Mouse (Mus musculus) midbrain, postnatal 0 days (tissue): ENCODE data around the gene Apoc4. TPM values are rescaled to one million over a fixed set of nuclear protein-coding genes. Genes with fewer than 3 reads are reported as not detected.

ENCODE experiments used
- ATAC-seq: fragments of 200-750 bp; cut with Nextera tagmentation; 2 replicates; pipeline ENCODE4 v1.8.0; 2017; ENCODE audit warnings: moderate number of reproducible peaks, mild to moderate bottlenecking, moderate TSS enrichment, moderate library complexity; ENCODE audit not compliant: low FRiP score
- DNase-seq: peaks from one replicate; pipeline ENCODE4 v3.0.0-alpha.2; 2015; ENCODE audit warnings: low spot score
- H3K27ac ChIP-seq: fragments of 300-500 bp; sonication (generic); 2 replicates; pipeline ENCODE4 v1.5.1; 2014; ENCODE audit warnings: low read depth, mild to moderate bottlenecking, low read length, mixed read lengths
- H3K27me3 ChIP-seq: fragments of 300-500 bp; sonication (generic); 2 replicates; pipeline ENCODE4 v1.6.1; 2014; ENCODE audit warnings: low read length, control low read depth, mixed read lengths; ENCODE audit not compliant: insufficient read depth
- H3K36me3 ChIP-seq: fragments of 300-500 bp; sonication (generic); 2 replicates; pipeline ENCODE4 v1.6.1; 2014; ENCODE audit warnings: low read length, control low read depth, mixed read lengths; ENCODE audit not compliant: insufficient read depth
- H3K4me1 ChIP-seq: fragments of 300-500 bp; sonication (generic); 2 replicates; pipeline ENCODE4 v1.6.1; 2014; ENCODE audit warnings: mild to moderate bottlenecking, control low read depth, antibody characterized with exemption, low read length, mixed read lengths; ENCODE audit not compliant: insufficient read depth
- H3K4me2 ChIP-seq: fragments of 300-500 bp; sonication (generic); 2 replicates; pipeline ENCODE4 v1.6.1; 2014; ENCODE audit warnings: low read depth, mild to moderate bottlenecking, low read length, mixed read lengths; ENCODE audit not compliant: poor library complexity, severe bottlenecking
- H3K4me3 ChIP-seq: fragments of 300-500 bp; sonication (generic); 2 replicates; pipeline ENCODE4 v1.5.1; 2014; ENCODE audit warnings: low read depth, mild to moderate bottlenecking, low read length, moderate library complexity
- H3K9ac ChIP-seq: fragments of 300-500 bp; sonication (generic); replicated peaks from 2 replicates; pipeline ENCODE4 v1.6.1; 2014; ENCODE audit warnings: mild to moderate bottlenecking, low read length, moderate library complexity, mixed read lengths; ENCODE audit not compliant: poor library complexity, severe bottlenecking
- H3K9me3 ChIP-seq: fragments of 300-500 bp; sonication (generic); 2 replicates; pipeline ENCODE4 v1.6.1; 2016; ENCODE audit warnings: low read length, control low read depth
- CTCF ChIP-seq: IDR thresholded peaks from 2 replicates; pipeline ENCODE4 v1.5.1; 2016; ENCODE audit warnings: antibody characterized with exemption, mild to moderate bottlenecking
- WGBS: fragments of 180-500 bp; shearing (Covaris S2); extraction: QIAGEN DNeasy Blood & Tissue Kit; methylation state at CpG from one replicate; pipeline ENCODE4 v1.1.7; 2014; 5-methylcytosine and 5-hydroxymethylcytosine counted together
- polyA plus RNA-seq: library from polyadenylated mRNA; unstranded; fragments of >200 nt; fragmentation: Nextera tagmentation; extraction: Ambion mirVana; gene quantifications from 2 replicates; pipeline ENCODE4 v1.2.1, GENCODE M21; 2015
- total RNA-seq: library from RNA; depleted of rRNA; stranded (reverse); fragments of >200 nt; gene quantifications from 2 replicates; pipeline ENCODE4 v1.2.3, GENCODE M21; 2014; rRNA removed

The Apoc4 gene
- total RNA-seq, result not detected in 2 replicates
- polyA plus RNA-seq, result not detected in 2 replicates

- no peak within 1 kb of the TSS for H3K4me3 ChIP-seq
- DNase-seq (no peak), ATAC-seq (no peak)
- WGBS, result 56% methylated on average over 8 of the region's 8 CpGs
- TF ChIP-seq CTCF, result no peak
- H3K27me3 ChIP-seq, result no peaks in the 10 kb centered on the region
- no peaks in the 10 kb centered on the region for H3K4me1 ChIP-seq
- H3K36me3 ChIP-seq, result no peaks in the 10 kb centered on the region
- no peaks in the 10 kb centered on the region for H3K9me3 ChIP-seq
- H3K4me2 ChIP-seq, result no peak within 1 kb of the TSS
- H3K27ac ChIP-seq, result no peak within 1 kb of the TSS
- no peak within 1 kb of the TSS for H3K9ac ChIP-seq
Measured at GRCm38 (mm10) chr7:19681202-19681694, at the start of gene Apoc4, which contains the start of gene Gm44805. TSS of gene Apoc4 (minus strand) at chr7:19681479. TSS of gene Gm44805 (minus strand) at chr7:19681423.

- Histone ChIP-seq H3K4me2 (no peak overlapping the region), H3K4me3 (no peak overlapping the region), H3K9me3 (no peaks in the 10 kb centered on the region), H3K4me1 (no peaks in the 10 kb centered on the region), H3K9ac (no peak overlapping the region), H3K27me3 (no peaks in the 10 kb centered on the region), H3K36me3 (peaks cover 61% of the 10 kb centered on the region), H3K27ac (no peak overlapping the region)
- 98% methylated on average over 4 of the region's 4 CpGs for WGBS
- ATAC-seq (no peak), DNase-seq (no peak)
- no peak for TF ChIP-seq CTCF
Measured at GRCm38 (mm10) chr7:19726541-19726940, 45.3 kb upstream of the Apoc4 start.

- peaks cover 38% of the 10 kb centered on the region for H3K36me3 ChIP-seq
- H3K27ac ChIP-seq, result no peak overlapping the region
- no peak for TF ChIP-seq CTCF
- no peak overlapping the region for H3K9ac ChIP-seq
- no peak for ATAC-seq
- no peaks in the 10 kb centered on the region for H3K4me1 ChIP-seq
- H3K4me2 ChIP-seq, result no peak overlapping the region
- 95% methylated on average over 12 of the region's 12 CpGs for WGBS
- H3K27me3 ChIP-seq, result no peaks in the 10 kb centered on the region
- no peak for DNase-seq
- H3K4me3 ChIP-seq, result no peak overlapping the region
- 0 out of 2 replicates have a peak, but pooled peaks cover 3% of the 10 kb centered on the region for H3K9me3 ChIP-seq
Measured at GRCm38 (mm10) chr7:19724167-19724566, 42.9 kb upstream of the Apoc4 start.

GRCm38 (mm10) chr7:19722754-19723195, 41.5 kb upstream of the Apoc4 start:
- Histone ChIP-seq H3K9me3 (0 out of 2 replicates have a peak, but pooled peaks cover 3% of the 10 kb centered on the region), H3K4me3 (no peak overlapping the region), H3K36me3 (peaks cover 29% of the 10 kb centered on the region), H3K9ac (no peak overlapping the region), H3K27ac (no peak overlapping the region), H3K27me3 (no peaks in the 10 kb centered on the region), H3K4me2 (no peak overlapping the region), H3K4me1 (no peaks in the 10 kb centered on the region)
- WGBS, result 86% methylated on average over 6 of the region's 6 CpGs
- DNase-seq (no peak), ATAC-seq (no peak)
- TF ChIP-seq CTCF, result no peak

- WGBS, result 96% methylated on average over 4 of the region's 4 CpGs
- Histone ChIP-seq H3K4me1 (no peaks in the 10 kb centered on the region; the same call in 1 of the 2 replicates), H3K36me3 (peaks cover 6% of the 10 kb centered on the region), H3K9ac (no peak overlapping the region), H3K27me3 (no peaks in the 10 kb centered on the region), H3K27ac (no peak overlapping the region), H3K9me3 (0 out of 2 replicates have a peak, but pooled peaks cover 3% of the 10 kb centered on the region), H3K4me2 (no peak overlapping the region), H3K4me3 (no peak overlapping the region)
- DNase-seq (no peak), ATAC-seq (no peak)
- TF ChIP-seq CTCF, result no peak
Measured at GRCm38 (mm10) chr7:19719200-19719599, 37.9 kb upstream of the Apoc4 start.

GRCm38 (mm10) chr7:19718297-19718952, 37.1 kb upstream of the Apoc4 start:
- Histone ChIP-seq H3K4me1 (no peaks in the 10 kb centered on the region; the same call in 1 of the 2 replicates), H3K4me2 (no peak overlapping the region), H3K9me3 (0 out of 2 replicates have a peak, but pooled peaks cover 3% of the 10 kb centered on the region), H3K27me3 (no peaks in the 10 kb centered on the region), H3K36me3 (peaks cover 3% of the 10 kb centered on the region; the same call in 1 of the 2 replicates), H3K27ac (no peak overlapping the region), H3K9ac (no peak overlapping the region), H3K4me3 (no peak overlapping the region)
- DNase-seq (no peak), ATAC-seq (no peak)
- WGBS, result 89% methylated on average over 5 of the region's 5 CpGs
- no peak for TF ChIP-seq CTCF
